Mouse (Mus musculus): ENCODE data around the gene Myh6. TPM values are rescaled to one million over a fixed set of nuclear protein-coding genes. Genes with fewer than 3 reads are reported as not detected.

Myh6 gene
- polyA plus RNA-seq, 1 experiment from 2014 or later, result 1.7 TPM

- no peak within 1 kb of the TSS for H3K4me3 ChIP-seq (ENCODE audit: low read depth, low read length)
Measured at GRCm38 (mm10) chr14:54935904-54936830, 30.6 kb downstream of the Myh6 start, which contains the start of gene Cmtm5. Gene Cmtm5, plus strand, starts transcription at chr14:54936261.

GRCm38 (mm10) chr14:54932645-54933150 is 34.0 kb downstream of the Myh6 start, which contains the start of gene Il25:
Gene Il25, plus strand, starts transcription at chr14:54932695.
- H3K4me3 ChIP-seq (ENCODE audit: low read depth, low read length), result no peak within 1 kb of the TSS
- no peaks in the 10 kb centered on the region for H3K27me3 ChIP-seq (ENCODE audit: control insufficient read depth, insufficient read depth, low read length)
- ATAC-seq (ENCODE audit: low read depth), result peak; percentile 38; the same call in 1 of the 2 replicates
- no peaks in the 10 kb centered on the region for H3K36me3 ChIP-seq (ENCODE audit: control insufficient read depth, insufficient read depth, low read length)
- H3K27ac ChIP-seq (ENCODE audit: low read depth, low read length), result no peak within 1 kb of the TSS
- no peak within 1 kb of the TSS for H3K9ac ChIP-seq (replicated peaks; ENCODE audit: low read depth, low read length)
- H3K4me2 ChIP-seq (ENCODE audit: low read depth, low read length), result no peak within 1 kb of the TSS
- 22% methylated on average over 6 of the region's 6 CpGs for WGBS
- 0 out of 2 replicates have a peak, but pooled peaks cover 7% of the 10 kb centered on the region for H3K4me1 ChIP-seq (ENCODE audit: control insufficient read depth, insufficient read depth, low read length)
- H3K9me3 ChIP-seq (ENCODE audit: control insufficient read depth, low read length), result no peaks in the 10 kb centered on the region

More at GRCm38 (mm10) chr14:54935904-54936830, 30.6 kb downstream of the Myh6 start, which contains the start of gene Cmtm5:
- H3K27me3 ChIP-seq (ENCODE audit: control insufficient read depth, insufficient read depth, low read length), result no peaks in the 10 kb centered on the region
- H3K27ac ChIP-seq (ENCODE audit: low read depth, low read length), result peak within 1 kb of the TSS; percentile 55
- peak; percentile 39; the same call in 1 of the 2 replicates for ATAC-seq (ENCODE audit: low read depth)
- H3K4me1 ChIP-seq (ENCODE audit: control insufficient read depth, insufficient read depth, low read length), result 0 out of 2 replicates have a peak, but pooled peaks cover 7% of the 10 kb centered on the region
- 0 out of 2 replicates have a peak within 1 kb of the TSS, but pooled peaks have one; percentile 21 for H3K9ac ChIP-seq (replicated peaks; ENCODE audit: low read depth, low read length)
- peak within 1 kb of the TSS; percentile 8; the same call in 1 of the 2 replicates for H3K4me2 ChIP-seq (ENCODE audit: low read depth, low read length)
- no peaks in the 10 kb centered on the region for H3K36me3 ChIP-seq (ENCODE audit: control insufficient read depth, insufficient read depth, low read length)
- no peaks in the 10 kb centered on the region for H3K9me3 ChIP-seq (ENCODE audit: control insufficient read depth, low read length)
- WGBS, result 20% methylated on average over 8 of the region's 8 CpGs

- 14% methylated on average over 2 of the region's 2 CpGs for WGBS
- Histone ChIP-seq H3K9ac (replicated peaks; ENCODE audit: low read depth, low read length) (no peak overlapping the region), H3K27me3 (ENCODE audit: control insufficient read depth, insufficient read depth, low read length) (no peaks in the 10 kb centered on the region), H3K4me3 (ENCODE audit: low read depth, low read length) (no peak overlapping the region), H3K36me3 (ENCODE audit: control insufficient read depth, insufficient read depth, low read length) (no peaks in the 10 kb centered on the region), H3K9me3 (ENCODE audit: control insufficient read depth, low read length) (no peaks in the 10 kb centered on the region), H3K4me1 (ENCODE audit: control insufficient read depth, insufficient read depth, low read length) (peaks cover 4% of the 10 kb centered on the region; the same call in 1 of the 2 replicates), H3K4me2 (ENCODE audit: low read depth, low read length) (no peak overlapping the region), H3K27ac (ENCODE audit: low read depth, low read length) (no peak overlapping the region)
- ATAC-seq (ENCODE audit: low read depth), result no peak
Measured at GRCm38 (mm10) chr14:54930431-54930830, 36.3 kb downstream of the Myh6 start.

- no peak overlapping the region for H3K27ac ChIP-seq (ENCODE audit: low read depth, low read length)
- no peak overlapping the region for H3K4me2 ChIP-seq (ENCODE audit: low read depth, low read length)
- H3K36me3 ChIP-seq (ENCODE audit: control insufficient read depth, insufficient read depth, low read length), result no peaks in the 10 kb centered on the region
- WGBS, result 79% methylated on average over 5 of the region's 5 CpGs
- H3K4me3 ChIP-seq (ENCODE audit: low read depth, low read length), result no peak overlapping the region
- peaks cover 8% of the 10 kb centered on the region; the same call in 1 of the 2 replicates for H3K4me1 ChIP-seq (ENCODE audit: control insufficient read depth, insufficient read depth, low read length)
- no peak overlapping the region for H3K9ac ChIP-seq (replicated peaks; ENCODE audit: low read depth, low read length)
- no peaks in the 10 kb centered on the region for H3K27me3 ChIP-seq (ENCODE audit: control insufficient read depth, insufficient read depth, low read length)
- no peaks in the 10 kb centered on the region for H3K9me3 ChIP-seq (ENCODE audit: control insufficient read depth, low read length)
- no peak for ATAC-seq (ENCODE audit: low read depth)
Measured at GRCm38 (mm10) chr14:54929801-54930200, 36.9 kb downstream of the Myh6 start.

GRCm38 (mm10) chr14:54927296-54927695 is 39.4 kb downstream of the Myh6 start:
- no peak for ATAC-seq (ENCODE audit: low read depth)
- no peak overlapping the region for H3K9ac ChIP-seq (replicated peaks; ENCODE audit: low read depth, low read length)

GRCm38 (mm10) chr14:54926401-54927158 is 40.1 kb downstream of the Myh6 start:
- Histone ChIP-seq H3K27ac (ENCODE audit: low read depth, low read length) (peak overlapping the region; percentile 52), H3K4me1 (ENCODE audit: control insufficient read depth, insufficient read depth, low read length) (peaks cover 8% of the 10 kb centered on the region; the same call in 1 of the 2 replicates), H3K4me2 (ENCODE audit: low read depth, low read length) (peak overlapping the region; percentile 98), H3K9ac (replicated peaks; ENCODE audit: low read depth, low read length) (peak overlapping the region; percentile 72), H3K27me3 (ENCODE audit: control insufficient read depth, insufficient read depth, low read length) (no peaks in the 10 kb centered on the region), H3K4me3 (ENCODE audit: low read depth, low read length) (peak overlapping the region; percentile 44), H3K36me3 (ENCODE audit: control insufficient read depth, insufficient read depth, low read length) (no peaks in the 10 kb centered on the region), H3K9me3 (ENCODE audit: control insufficient read depth, low read length) (no peaks in the 10 kb centered on the region; the same call in 1 of the 2 replicates)
- ATAC-seq (ENCODE audit: low read depth), result peak; percentile 70
- 1% methylated on average over 34 of the region's 58 CpGs for WGBS

More at GRCm38 (mm10) chr14:54927296-54927695, 39.4 kb downstream of the Myh6 start:
- no peaks in the 10 kb centered on the region for H3K9me3 ChIP-seq (ENCODE audit: control insufficient read depth, low read length)
- H3K27ac ChIP-seq (ENCODE audit: low read depth, low read length), result peak overlapping the region; percentile 52
- 15% methylated on average over 7 of the region's 7 CpGs for WGBS
- H3K4me1 ChIP-seq (ENCODE audit: control insufficient read depth, insufficient read depth, low read length), result peaks cover 8% of the 10 kb centered on the region; the same call in 1 of the 2 replicates
- no peaks in the 10 kb centered on the region for H3K36me3 ChIP-seq (ENCODE audit: control insufficient read depth, insufficient read depth, low read length)
- peak overlapping the region; percentile 98 for H3K4me2 ChIP-seq (ENCODE audit: low read depth, low read length)
- peak overlapping the region; percentile 44; the same call in 1 of the 2 replicates for H3K4me3 ChIP-seq (ENCODE audit: low read depth, low read length)
- no peaks in the 10 kb centered on the region for H3K27me3 ChIP-seq (ENCODE audit: control insufficient read depth, insufficient read depth, low read length)

GRCm38 (mm10) chr14:54925349-54926342 is 41.1 kb downstream of the Myh6 start, which contains the start of gene Efs:
Gene Efs, minus strand, starts transcription at chr14:54926126.
- peak; percentile 58 for ATAC-seq (ENCODE audit: low read depth)
- Histone ChIP-seq H3K4me3 (ENCODE audit: low read depth, low read length) (peak within 1 kb of the TSS; percentile 44), H3K27ac (ENCODE audit: low read depth, low read length) (peak within 1 kb of the TSS; percentile 52), H3K27me3 (ENCODE audit: control insufficient read depth, insufficient read depth, low read length) (no peaks in the 10 kb centered on the region), H3K36me3 (ENCODE audit: control insufficient read depth, insufficient read depth, low read length) (no peaks in the 10 kb centered on the region), H3K9me3 (ENCODE audit: control insufficient read depth, low read length) (no peaks in the 10 kb centered on the region; the same call in 1 of the 2 replicates), H3K4me1 (ENCODE audit: control insufficient read depth, insufficient read depth, low read length) (peaks cover 8% of the 10 kb centered on the region; the same call in 1 of the 2 replicates), H3K9ac (replicated peaks; ENCODE audit: low read depth, low read length) (peak within 1 kb of the TSS; percentile 72), H3K4me2 (ENCODE audit: low read depth, low read length) (peak within 1 kb of the TSS; percentile 98)
- WGBS, result 2% methylated on average over 57 of the region's 57 CpGs

Data from neural tube, embryonic 14.5 days (tissue).